Mouse (Mus musculus): ENCODE measurements around the gene Ttc7.

DNA sequence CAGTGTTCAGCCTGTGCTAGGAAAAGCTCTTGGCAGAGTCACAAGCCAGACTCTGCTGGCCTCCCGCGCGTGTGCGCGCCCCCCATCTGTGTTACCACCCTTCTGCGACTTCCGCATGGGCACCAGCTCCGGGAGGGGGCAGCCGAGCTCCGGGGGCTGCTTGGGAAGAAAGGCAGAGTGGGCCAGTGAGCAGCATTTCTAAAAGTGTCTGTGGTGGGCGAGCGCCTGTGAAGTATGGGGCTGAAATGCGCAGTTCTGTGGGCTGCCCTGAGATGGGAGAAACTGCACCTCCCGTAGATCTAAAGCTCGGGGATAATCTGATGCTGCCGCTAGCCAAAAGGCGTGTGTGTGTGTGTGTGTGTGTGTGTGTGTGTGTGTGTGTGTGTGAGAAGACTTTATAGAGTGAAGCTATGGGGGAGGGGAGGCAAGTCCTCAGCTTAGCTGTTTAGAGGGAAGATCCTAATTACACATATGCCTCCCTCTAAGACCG, 86.6 kb downstream of the Ttc7 start:
- TF ChIP-seq POLR2A (IDR thresholded peaks at IDR 0.05; ENCODE audit: borderline replicate concordance, extremely low read depth, insufficient read depth, insufficient read length, poor library complexity, severe bottlenecking), result no peak
- no peak for TF ChIP-seq CTCF (IDR thresholded peaks at IDR 0.05; ENCODE audit: borderline replicate concordance, extremely low read depth, insufficient read depth, insufficient read length)

Data from brain, embryonic 14.5 days (tissue).